Mouse (Mus musculus): ENCODE results near the gene Wwc2. TPM values are rescaled to one million over a fixed set of nuclear protein-coding genes. Genes with fewer than 3 reads are reported as not detected.
A peak's percentile ranks its signal among the peaks of the same experiment; 100 is the strongest.

Gene Wwc2
- polyA plus RNA-seq (2014; fragmentation: Nextera tagmentation; extraction: Ambion mirVana), result 4.1 and 6.6 TPM in 2 replicates

GRCm38 (mm10) chr8:47990911-47991820, at the start of gene Wwc2:
Wwc2 (minus strand) TSS chr8:47990924.
- ATAC-seq (ENCODE audit: low FRiP score, low TSS enrichment) (peak; percentile 35), DNase-seq (peak; percentile 61)
- H3K27me3 ChIP-seq (ENCODE audit: control insufficient read depth, insufficient read depth, low read length), result no peaks in the 10 kb centered on the region
- peak within 1 kb of the TSS; percentile 72 for H3K4me3 ChIP-seq (replicated peaks; ENCODE audit: low read depth, low read length)
- H3K9ac ChIP-seq (replicated peaks; ENCODE audit: low read length), result peak within 1 kb of the TSS; percentile 86
- WGBS, result 1% methylated on average over 43 of the region's 46 CpGs
- peak within 1 kb of the TSS; percentile 84 for H3K27ac ChIP-seq (replicated peaks; ENCODE audit: low read depth, low read length)
- no peaks in the 10 kb centered on the region for H3K9me3 ChIP-seq (ENCODE audit: control insufficient read depth, low read length)
- H3K36me3 ChIP-seq (ENCODE audit: control insufficient read depth, insufficient read depth, low read length), result no peaks in the 10 kb centered on the region
- H3K4me1 ChIP-seq (ENCODE audit: control insufficient read depth, insufficient read depth, low read length), result peaks cover 20% of the 10 kb centered on the region
- H3K4me2 ChIP-seq (ENCODE audit: low read length), result peak within 1 kb of the TSS; percentile 92

DNA sequence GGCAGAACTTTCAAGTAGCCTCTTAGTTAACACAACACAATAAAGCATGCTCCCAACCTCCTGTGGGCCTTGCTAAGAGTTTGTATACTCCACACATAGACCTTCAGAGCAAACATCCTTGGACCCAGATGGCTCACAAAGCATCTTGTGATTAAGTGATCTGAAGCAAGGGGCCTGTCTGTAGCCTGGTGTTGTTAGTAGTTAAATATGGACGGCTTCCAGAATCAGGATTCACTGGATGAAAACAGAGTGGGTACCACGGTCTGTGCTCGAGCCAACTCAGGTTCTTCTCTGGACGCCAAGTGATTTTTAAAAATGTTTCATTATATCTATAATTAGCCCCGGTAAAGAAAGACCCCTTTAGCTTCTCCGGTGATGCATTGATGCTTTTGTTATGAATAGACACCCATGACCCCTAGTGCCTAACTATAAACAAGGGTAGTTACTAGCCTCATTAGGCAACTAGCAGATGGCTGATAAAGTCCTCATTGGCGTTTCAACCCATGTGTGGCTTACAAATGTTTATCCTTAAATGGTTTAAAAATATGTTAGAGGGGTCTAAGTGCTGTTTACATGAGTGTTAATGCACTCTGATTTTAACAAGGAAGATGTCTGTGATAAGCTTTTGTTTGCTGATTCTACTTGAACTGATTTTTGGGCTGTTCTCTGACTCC, 47.7 kb upstream of the Wwc2 start:
- no peak overlapping the region for H3K4me3 ChIP-seq (replicated peaks; ENCODE audit: low read depth, low read length)
- no peaks in the 10 kb centered on the region for H3K9me3 ChIP-seq (ENCODE audit: control insufficient read depth, low read length)
- no peak overlapping the region for H3K27ac ChIP-seq (replicated peaks; ENCODE audit: low read depth, low read length)
- ATAC-seq (ENCODE audit: low FRiP score, low TSS enrichment) (no peak), DNase-seq (no peak)
- H3K27me3 ChIP-seq (ENCODE audit: control insufficient read depth, insufficient read depth, low read length), result no peaks in the 10 kb centered on the region
- no peaks in the 10 kb centered on the region for H3K4me1 ChIP-seq (ENCODE audit: control insufficient read depth, insufficient read depth, low read length)
- H3K9ac ChIP-seq (replicated peaks; ENCODE audit: low read length), result no peak overlapping the region
- 87% methylated on average over 7 of the region's 7 CpGs for WGBS
- no peaks in the 10 kb centered on the region for H3K36me3 ChIP-seq (ENCODE audit: control insufficient read depth, insufficient read depth, low read length)
- H3K4me2 ChIP-seq (ENCODE audit: low read length), result no peak overlapping the region

DNA sequence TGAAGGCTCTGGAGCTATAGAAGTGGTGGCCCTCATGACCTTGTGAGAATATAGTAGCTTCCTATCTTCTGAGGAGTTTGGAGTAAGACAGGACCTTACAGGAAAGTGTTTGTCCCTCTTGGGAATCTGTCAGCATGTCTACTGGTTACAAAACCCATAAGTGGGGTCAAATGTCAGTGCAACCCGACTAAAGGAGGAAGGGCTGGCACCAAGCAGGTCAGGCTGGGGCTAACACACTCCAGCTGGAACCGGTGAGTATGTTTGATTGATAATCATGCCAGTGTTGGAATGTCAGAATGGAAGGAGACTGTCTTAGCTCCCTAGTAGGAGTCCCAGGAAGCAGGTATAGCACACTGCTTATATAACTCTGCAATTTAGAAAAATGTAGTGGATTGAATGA, 41.3 kb upstream of the Wwc2 start:
- ATAC-seq (ENCODE audit: low FRiP score, low TSS enrichment) (no peak), DNase-seq (no peak)
- Histone ChIP-seq H3K4me2 (ENCODE audit: low read length) (no peak overlapping the region), H3K27me3 (ENCODE audit: control insufficient read depth, insufficient read depth, low read length) (no peaks in the 10 kb centered on the region), H3K36me3 (ENCODE audit: control insufficient read depth, insufficient read depth, low read length) (no peaks in the 10 kb centered on the region), H3K27ac (replicated peaks; ENCODE audit: low read depth, low read length) (no peak overlapping the region), H3K4me1 (ENCODE audit: control insufficient read depth, insufficient read depth, low read length) (no peaks in the 10 kb centered on the region), H3K9me3 (ENCODE audit: control insufficient read depth, low read length) (no peaks in the 10 kb centered on the region), H3K9ac (replicated peaks; ENCODE audit: low read length) (no peak overlapping the region), H3K4me3 (replicated peaks; ENCODE audit: low read depth, low read length) (no peak overlapping the region)
- 65% methylated on average over 2 of the region's 2 CpGs for WGBS

DNA sequence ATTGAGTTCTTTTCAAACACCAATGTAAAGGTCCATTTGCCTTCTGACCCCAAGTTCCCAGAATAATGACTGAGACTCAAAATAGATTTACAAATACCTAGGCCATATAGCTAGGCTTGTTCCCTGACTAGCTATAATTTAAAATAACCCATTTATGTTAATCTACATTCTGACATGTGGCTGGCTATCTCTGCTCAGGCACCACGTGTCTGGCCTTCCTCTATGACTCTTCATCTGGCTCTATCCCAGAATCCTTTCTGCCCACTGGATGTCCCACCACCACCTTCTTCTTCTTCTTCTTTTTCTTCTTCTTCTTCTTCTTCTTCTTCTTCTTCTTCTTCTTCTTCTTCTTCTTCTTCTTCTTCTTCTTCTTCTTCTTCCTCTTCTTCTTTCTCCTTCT, 39.9 kb upstream of the Wwc2 start:
- no peaks in the 10 kb centered on the region for H3K4me1 ChIP-seq (ENCODE audit: control insufficient read depth, insufficient read depth, low read length)
- no peak overlapping the region for H3K9ac ChIP-seq (replicated peaks; ENCODE audit: low read length)
- no peak for ATAC-seq (ENCODE audit: low FRiP score, low TSS enrichment)
- WGBS, result 63% methylated on average over 1 of the region's 1 CpGs
- no peak overlapping the region for H3K4me2 ChIP-seq (ENCODE audit: low read length)
- H3K4me3 ChIP-seq (replicated peaks; ENCODE audit: low read depth, low read length), result no peak overlapping the region
- no peaks in the 10 kb centered on the region for H3K9me3 ChIP-seq (ENCODE audit: control insufficient read depth, low read length)
- H3K27ac ChIP-seq (replicated peaks; ENCODE audit: low read depth, low read length), result no peak overlapping the region
- DNase-seq, result no peak
- H3K36me3 ChIP-seq (ENCODE audit: control insufficient read depth, insufficient read depth, low read length), result no peaks in the 10 kb centered on the region
- H3K27me3 ChIP-seq (ENCODE audit: control insufficient read depth, insufficient read depth, low read length), result no peaks in the 10 kb centered on the region

GRCm38 (mm10) chr8:48026796-48027195, 36.1 kb upstream of the Wwc2 start:
- H3K9me3 ChIP-seq (ENCODE audit: control insufficient read depth, low read length), result no peaks in the 10 kb centered on the region
- no peak overlapping the region for H3K9ac ChIP-seq (replicated peaks; ENCODE audit: low read length)
- no peak overlapping the region for H3K4me3 ChIP-seq (replicated peaks; ENCODE audit: low read depth, low read length)
- H3K27me3 ChIP-seq (ENCODE audit: control insufficient read depth, insufficient read depth, low read length), result no peaks in the 10 kb centered on the region
- 72% methylated on average over 11 of the region's 11 CpGs for WGBS
- H3K4me1 ChIP-seq (ENCODE audit: control insufficient read depth, insufficient read depth, low read length), result no peaks in the 10 kb centered on the region
- H3K4me2 ChIP-seq (ENCODE audit: low read length), result no peak overlapping the region
- H3K27ac ChIP-seq (replicated peaks; ENCODE audit: low read depth, low read length), result no peak overlapping the region
- H3K36me3 ChIP-seq (ENCODE audit: control insufficient read depth, insufficient read depth, low read length), result no peaks in the 10 kb centered on the region
- no peak for DNase-seq
- ATAC-seq (ENCODE audit: low FRiP score, low TSS enrichment), result no peak

GRCm38 (mm10) chr8:48023206-48023605, 32.5 kb upstream of the Wwc2 start:
- Histone ChIP-seq H3K27ac (replicated peaks; ENCODE audit: low read depth, low read length) (no peak overlapping the region), H3K27me3 (ENCODE audit: control insufficient read depth, insufficient read depth, low read length) (no peaks in the 10 kb centered on the region), H3K4me1 (ENCODE audit: control insufficient read depth, insufficient read depth, low read length) (no peaks in the 10 kb centered on the region), H3K4me3 (replicated peaks; ENCODE audit: low read depth, low read length) (no peak overlapping the region), H3K9me3 (ENCODE audit: control insufficient read depth, low read length) (no peaks in the 10 kb centered on the region), H3K9ac (replicated peaks; ENCODE audit: low read length) (no peak overlapping the region), H3K4me2 (ENCODE audit: low read length) (no peak overlapping the region), H3K36me3 (ENCODE audit: control insufficient read depth, insufficient read depth, low read length) (no peaks in the 10 kb centered on the region)
- 74% methylated on average over 8 of the region's 8 CpGs for WGBS
- ATAC-seq (ENCODE audit: low FRiP score, low TSS enrichment) (no peak), DNase-seq (no peak)

GRCm38 (mm10) chr8:48019737-48020136, 29.0 kb upstream of the Wwc2 start:
- H3K27ac ChIP-seq (replicated peaks; ENCODE audit: low read depth, low read length), result no peak overlapping the region
- no peaks in the 10 kb centered on the region for H3K9me3 ChIP-seq (ENCODE audit: control insufficient read depth, low read length)
- no peaks in the 10 kb centered on the region for H3K36me3 ChIP-seq (ENCODE audit: control insufficient read depth, insufficient read depth, low read length)
- 95% methylated on average over 2 of the region's 2 CpGs for WGBS
- ATAC-seq (ENCODE audit: low FRiP score, low TSS enrichment) (no peak), DNase-seq (no peak)
- no peaks in the 10 kb centered on the region for H3K4me1 ChIP-seq (ENCODE audit: control insufficient read depth, insufficient read depth, low read length)
- no peak overlapping the region for H3K9ac ChIP-seq (replicated peaks; ENCODE audit: low read length)
- H3K4me2 ChIP-seq (ENCODE audit: low read length), result no peak overlapping the region
- H3K4me3 ChIP-seq (replicated peaks; ENCODE audit: low read depth, low read length), result no peak overlapping the region
- H3K27me3 ChIP-seq (ENCODE audit: control insufficient read depth, insufficient read depth, low read length), result no peaks in the 10 kb centered on the region

GRCm38 (mm10) chr8:48016538-48016937, 25.8 kb upstream of the Wwc2 start:
- Histone ChIP-seq H3K4me2 (ENCODE audit: low read length) (no peak overlapping the region), H3K27me3 (ENCODE audit: control insufficient read depth, insufficient read depth, low read length) (no peaks in the 10 kb centered on the region)
- 28% methylated on average over 8 of the region's 8 CpGs for WGBS

More at GRCm38 (mm10) chr8:48016538-48016937, 25.8 kb upstream of the Wwc2 start:
- no peaks in the 10 kb centered on the region for H3K4me1 ChIP-seq (ENCODE audit: control insufficient read depth, insufficient read depth, low read length)
- no peak overlapping the region for H3K9ac ChIP-seq (replicated peaks; ENCODE audit: low read length)
- peak; percentile 87 for DNase-seq
- H3K4me3 ChIP-seq (replicated peaks; ENCODE audit: low read depth, low read length), result no peak overlapping the region
- H3K27ac ChIP-seq (replicated peaks; ENCODE audit: low read depth, low read length), result no peak overlapping the region
- no peak for ATAC-seq (ENCODE audit: low FRiP score, low TSS enrichment)
- H3K36me3 ChIP-seq (ENCODE audit: control insufficient read depth, insufficient read depth, low read length), result no peaks in the 10 kb centered on the region
- H3K9me3 ChIP-seq (ENCODE audit: control insufficient read depth, low read length), result no peaks in the 10 kb centered on the region

Data from midbrain, embryonic 14.5 days (tissue).